8 mouse cellular contexts compared by ENCODE assay signal in the genomic region with DNA sequence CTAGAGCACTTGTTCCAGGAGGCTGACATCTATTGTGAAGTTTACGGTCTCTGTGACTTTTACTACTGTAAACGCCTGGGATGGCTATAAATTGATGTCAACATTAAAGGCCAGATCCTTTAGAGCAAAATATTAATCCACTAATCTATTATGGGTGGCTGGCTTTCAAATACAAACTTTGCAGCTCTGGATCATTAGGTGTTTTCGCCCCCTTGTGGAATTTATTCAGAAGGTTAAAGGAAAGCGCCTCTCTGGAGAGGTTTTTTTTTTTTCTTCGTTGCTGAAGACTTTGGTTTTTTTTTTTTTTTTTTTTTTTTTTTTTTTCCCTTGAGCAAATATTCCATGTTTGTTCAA. TPM values are rescaled to one million over a fixed set of nuclear protein-coding genes. Genes with fewer than 3 reads are reported as not detected.
DNase-seq lines count a peak whose midpoint lies in the region; ATAC-seq and TF ChIP-seq lines count a peak whose summit lies in the region.

No protein-coding gene starts in this region.

- H3K27me3 ChIP-seq in heart, embryonic 16.5 days (ENCODE audit: control insufficient read depth, insufficient read depth, low read length): no peaks in the 10 kb centered on the region
- no peaks in the 10 kb centered on the region for H3K27me3 ChIP-seq in liver, embryonic 11.5 days (replicated peaks; ENCODE audit: control insufficient read depth, insufficient read depth, low read length)
- H3K27me3 ChIP-seq in neural tube, embryonic 13.5 days: no peaks in the 10 kb centered on the region

- H3K9me3 ChIP-seq in heart, embryonic 16.5 days (replicated peaks; ENCODE audit: control insufficient read depth, low read length): no peaks in the 10 kb centered on the region
- H3K9me3 ChIP-seq in liver, embryonic 11.5 days (ENCODE audit: control insufficient read depth, low read length): no peaks in the 10 kb centered on the region
- H3K9me3 ChIP-seq in neural tube, embryonic 13.5 days: no peaks in the 10 kb centered on the region

- no peak for TF ChIP-seq CTCF in bone marrow, adult 2 months (IDR thresholded peaks at IDR 0.05; ENCODE audit: control insufficient read depth, insufficient read depth, low read length)

- no peaks in the 10 kb centered on the region for H3K4me1 ChIP-seq in bone marrow, adult 2 months (ENCODE audit: control insufficient read depth, insufficient read depth, low read length)
- peaks cover 29% of the 10 kb centered on the region for H3K4me1 ChIP-seq in heart, embryonic 16.5 days (ENCODE audit: control insufficient read depth, insufficient read depth, low read length)
- H3K4me1 ChIP-seq in liver, embryonic 11.5 days (replicated peaks; ENCODE audit: control insufficient read depth, insufficient read depth, low read length): peaks cover 8% of the 10 kb centered on the region
- H3K4me1 ChIP-seq in neural tube, embryonic 13.5 days (replicated peaks): peaks cover 36% of the 10 kb centered on the region

- H3K36me3 ChIP-seq in heart, embryonic 16.5 days (ENCODE audit: control insufficient read depth, insufficient read depth): no peaks in the 10 kb centered on the region
- peaks cover 3% of the 10 kb centered on the region; the same call in 1 of the 2 replicates for H3K36me3 ChIP-seq in liver, embryonic 11.5 days (ENCODE audit: control insufficient read depth, insufficient read depth, low read length)
- 0 out of 2 replicates have a peak, but pooled peaks cover 4% of the 10 kb centered on the region for H3K36me3 ChIP-seq in neural tube, embryonic 13.5 days

- peak overlapping the region; percentile 54; the same call in 1 of the 2 replicates for H3K4me2 ChIP-seq in heart, embryonic 16.5 days (ENCODE audit: low read depth, low read length)
- H3K4me2 ChIP-seq in liver, embryonic 11.5 days: peak overlapping the region; percentile 54
- H3K4me2 ChIP-seq in neural tube, embryonic 13.5 days: peak overlapping the region; percentile 79

- TF ChIP-seq POLR2A in bone marrow, adult 2 months (IDR thresholded peaks at IDR 0.05; ENCODE audit: borderline replicate concordance, control insufficient read depth, low read depth, low read length): no peak

- ATAC-seq in heart, embryonic 16.5 days (replicated peaks; ENCODE audit: extremely low read depth, insufficient read depth, low FRiP score): no peak
- no peak for ATAC-seq in liver, embryonic 11.5 days (replicated peaks; ENCODE audit: low FRiP score)
- ATAC-seq in neural tube, embryonic 13.5 days (ENCODE audit: low read depth): no peak

- peak; percentile 36 to 59 for DNase-seq in left cerebral cortex, postnatal 25 days (ENCODE audit: low spot score in 2 of 2)
- DNase-seq in left cerebral cortex, postnatal 36 days (ENCODE audit: low spot score in 2 of 2): no peak
- no peak for DNase-seq in liver, embryonic 11.5 days (ENCODE audit: low spot score)
- no peak for DNase-seq in ovary, adult 18-20 months (ENCODE audit: low spot score)
- no peak for DNase-seq in left cerebral cortex, adult 8-10 months (ENCODE audit: low spot score in 2 of 2)

- intact Hi-C loops in left cerebral cortex, postnatal 25 days (cut with DNase I): loop anchor here (10.0 kb wide), 2 partner anchors 1203 to 1553 kb away; no protein-coding TSS in a partner anchor
- intact Hi-C loops in left cerebral cortex, postnatal 36 days (cut with DNase I): loop anchor here (10.0 kb wide), 5 partner anchors 333 to 1143 kb away; no protein-coding TSS in a partner anchor

- peak overlapping the region; percentile 64; the same call in 1 of the 2 replicates for H3K27ac ChIP-seq in bone marrow, adult 2 months (ENCODE audit: control insufficient read depth, insufficient read depth, low read depth, low read length, poor library complexity)
- peak overlapping the region; percentile 70; the same call in 1 of the 2 replicates for H3K27ac ChIP-seq in heart, embryonic 16.5 days (ENCODE audit: low read length)
- peak overlapping the region; percentile 53; the same call in 1 of the 2 replicates for H3K27ac ChIP-seq in liver, embryonic 11.5 days (ENCODE audit: low read depth, low read length)
- H3K27ac ChIP-seq in neural tube, embryonic 13.5 days (replicated peaks): peak overlapping the region; percentile 73; the same call in 1 of the 2 replicates

- H3K4me3 ChIP-seq in bone marrow, adult 2 months (replicated peaks; ENCODE audit: control insufficient read depth, low read depth, low read length): no peak overlapping the region
- no peak overlapping the region; the same call in 1 of the 2 replicates for H3K4me3 ChIP-seq in heart, embryonic 16.5 days (ENCODE audit: low read length)
- H3K4me3 ChIP-seq in liver, embryonic 11.5 days (ENCODE audit: low read depth, low read length): no peak overlapping the region
- H3K4me3 ChIP-seq in neural tube, embryonic 13.5 days: peak overlapping the region; percentile 98

- no peak overlapping the region for H3K9ac ChIP-seq in heart, embryonic 16.5 days (ENCODE audit: low read length)
- no peak overlapping the region for H3K9ac ChIP-seq in liver, embryonic 11.5 days (ENCODE audit: low read depth, low read length)
- peak overlapping the region; percentile 60; the same call in 1 of the 2 replicates for H3K9ac ChIP-seq in neural tube, embryonic 13.5 days

- WGBS in bone marrow, adult 2 months: 2% methylated on average over 5 of the region's 5 CpGs
- WGBS in heart, embryonic 16.5 days: 6% methylated on average over 5 of the region's 5 CpGs
- 6% methylated on average over 5 of the region's 5 CpGs for WGBS in liver, embryonic 11.5 days
- 3% methylated on average over 5 of the region's 5 CpGs for WGBS in neural tube, embryonic 13.5 days

RNA-seq across cellular contexts. Expression of a gene that starts 4.9 kb away (rescaled TPM):
- total RNA-seq in left cerebral cortex, postnatal 25 days (2021): 10 to 100 TPM; 45.0 to 49.2 TPM
- total RNA-seq in left cerebral cortex, postnatal 36 days (2021): 10 to 100 TPM; 44.2 to 45.0 TPM
- 18.5 and 49.1 TPM in 2 replicates for polyA plus RNA-seq in bone marrow, adult 2 months (2011; ENCODE audit: insufficient read depth, insufficient read length, low replicate concordance, missing spikeins)
- 23.9 and 24.0 TPM in 2 replicates for polyA plus RNA-seq in heart, embryonic 16.5 days (2015; fragmentation: Nextera tagmentation; extraction: Ambion mirVana)
- 50.7 and 50.8 TPM in 2 replicates for polyA plus RNA-seq in liver, embryonic 11.5 days (2014; fragmentation: Nextera tagmentation; extraction: Ambion mirVana)
- polyA plus RNA-seq in neural tube, embryonic 13.5 days (2015; fragmentation: Nextera tagmentation; extraction: Ambion mirVana): 76.2 and 96.7 TPM in 2 replicates
- total RNA-seq in left cerebral cortex, adult 8-10 months (2022): 10 to 100 TPM; 32.2 to 35.6 (median 33.9) TPM

Comparison
In these comparisons a context has a peak if more than half of its experiments do, and no peak if none do; other contexts are left out.
1. DNase-seq: peak in left cerebral cortex, postnatal 25 days (2 of 2); none in left cerebral cortex, postnatal 36 days (0 of 2), liver, embryonic 11.5 days (single experiment), ovary, adult 18-20 months (single experiment) and left cerebral cortex, adult 8-10 months (0 of 2).
2. Peak in every context shown above with its lines, with median percentiles within 50 percentile points of each other: H3K27ac ChIP-seq and H3K4me2 ChIP-seq.